Mouse (Mus musculus) NIH3T3 (cell line): ENCODE measurements around the gene D6Wsu163e.

Source experiments
- DNase-seq: peaks from one replicate; pipeline ENCODE4 v3.0.0-alpha.2; 2012; ENCODE audit warnings: low read depth

Gene D6Wsu163e

GRCm38 (mm10) chr6:127006551-127006950, 66.8 kb downstream of the D6Wsu163e start:
- no peak for DNase-seq

GRCm38 (mm10) chr6:127010021-127010420, 70.3 kb downstream of the D6Wsu163e start:
- DNase-seq: no peak

GRCm38 (mm10) chr6:127011947-127012535, 72.3 kb downstream of the D6Wsu163e start:
- no peak for DNase-seq

- DNase-seq: no peak
Measured at GRCm38 (mm10) chr6:127014906-127015770, 75.4 kb downstream of the D6Wsu163e start, which contains the start of gene Fgf6. Gene Fgf6, plus strand, starts transcription at chr6:127015586.

- DNase-seq: no peak
Measured at GRCm38 (mm10) chr6:127019254-127019653, 79.5 kb downstream of the D6Wsu163e start.

GRCm38 (mm10) chr6:127020431-127020830, 80.7 kb downstream of the D6Wsu163e start:
- DNase-seq: no peak

GRCm38 (mm10) chr6:127024836-127025235, 85.1 kb downstream of the D6Wsu163e start:
- no peak for DNase-seq
